Mouse (Mus musculus) ES-E14 (cell line): ENCODE results near the gene Zfp335.

Experiments used
- HCFC1 ChIP-seq: IDR thresholded peaks from 2 replicates; pipeline ENCODE4 v1.6.1; 2012; ENCODE audit warnings: low read length, inconsistent platforms, borderline replicate concordance; ENCODE audit not compliant: insufficient read depth
- MAFK ChIP-seq: IDR thresholded peaks from 2 replicates; pipeline ENCODE4 v1.6.1; 2014; ENCODE audit warnings: mild to moderate bottlenecking, low read depth, low read length, inconsistent platforms; ENCODE audit not compliant: insufficient read depth
- ZC3H11A ChIP-seq: IDR thresholded peaks from 2 replicates; pipeline ENCODE4 v1.6.1; 2012; ENCODE audit warnings: low read depth, mild to moderate bottlenecking, inconsistent platforms, low read length, borderline replicate concordance
- ZNF384 ChIP-seq: IDR thresholded peaks from 2 replicates; pipeline ENCODE4 v1.6.1; 2012; ENCODE audit warnings: low read depth, low read length, inconsistent platforms

- TF ChIP-seq ZC3H11A (no peak), MAFK (no peak), ZNF384 (no peak), HCFC1 (no peak)
Measured at GRCm38 (mm10) chr2:164895885-164896284, 15.7 kb downstream of the Zfp335 start.
